ENCODE assay signal across 8 mouse cellular contexts in the genomic region with DNA sequence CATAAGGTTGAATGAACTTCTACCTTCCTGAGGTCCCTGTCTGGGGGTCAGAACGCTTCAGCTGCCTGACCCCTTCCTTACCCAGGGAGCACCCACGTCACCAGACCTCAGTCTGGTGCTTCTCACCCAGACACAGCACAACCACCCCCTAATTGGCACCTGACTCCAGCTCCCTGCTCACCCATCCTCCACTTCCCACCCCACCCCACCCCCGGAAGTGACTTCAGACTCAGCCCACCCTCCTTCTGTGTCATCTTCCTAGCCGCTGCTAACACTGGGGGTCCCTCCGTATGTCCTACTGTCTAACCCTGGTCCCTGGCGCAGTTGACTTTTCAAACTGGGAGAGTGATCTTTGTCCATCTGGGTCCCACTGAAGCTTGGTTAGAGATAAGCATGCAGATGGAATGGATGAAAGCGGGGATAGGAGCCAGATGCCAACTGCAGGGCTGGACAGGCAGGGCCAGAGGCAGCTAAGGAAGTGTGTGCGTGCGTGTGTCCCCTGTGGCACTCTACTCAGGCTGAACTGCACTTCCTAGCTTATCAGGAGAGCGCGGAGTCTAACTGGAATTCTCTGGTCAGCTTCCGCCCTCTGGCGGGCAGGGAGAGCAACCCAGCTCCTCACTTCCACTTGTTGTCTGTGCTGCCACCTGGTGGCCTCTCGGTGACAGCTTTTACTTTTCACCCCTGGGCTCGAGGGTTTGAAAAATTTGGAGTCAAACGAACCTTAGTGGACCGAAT. TPM values are rescaled to one million over a fixed set of nuclear protein-coding genes. Genes with fewer than 3 reads are reported as not detected.
DNase-seq lines count a peak whose midpoint lies in the region; ATAC-seq lines count a peak whose summit lies in the region.

No protein-coding gene starts in this region.

- intact Hi-C loops in gastrocnemius, postnatal 14 days (cut with DNase I; ENCODE audit: low total_unique reads) = no loop called here

- peak; percentile 91 for ATAC-seq in inflammation-experienced regulatory T-cells, adult 6 months
- peak; percentile 97 for ATAC-seq in megakaryocyte progenitor cell, adult 5-6 weeks (replicated peaks; ENCODE audit: poor library complexity)

- peak; percentile 89 to 92 for DNase-seq in adrenal gland, adult 18-20 months (ENCODE audit: low spot score in 2 of 2)
- DNase-seq in embryo, embryonic 10.5 days (ENCODE audit: low spot score) = peak; percentile 98
- DNase-seq in gastrocnemius, postnatal 14 days = peak; percentile 87
- DNase-seq in left cerebral cortex, adult 9 months (ENCODE audit: low spot score in 2 of 2) = peak; percentile 67 to 93
- DNase-seq in right cerebral cortex, postnatal 10 days (ENCODE audit: low spot score in 2 of 2) = peak; percentile 91 to 95
- peak; percentile 91 for DNase-seq in urinary bladder, postnatal 14 days (ENCODE audit: low spot score)

RNA-seq across cellular contexts. Expression of gene Dhcr24, which starts 31.3 kb away (rescaled TPM):
- total RNA-seq in adrenal gland, adult 18-20 months (2021) = 100 to 1,000 TPM in 1 of 2 experiments, 10 to 100 TPM in 1; 44.3 to 281 TPM
- 10 to 100 TPM in 1 of 2 experiments, 1 to 10 TPM in 1; 3.1 to 10.9 TPM for total RNA-seq in gastrocnemius, postnatal 14 days (2021)
- polyA plus RNA-seq in inflammation-experienced regulatory T-cells, adult 6 months (2017; shearing (Covaris generic)) = 1 to 10 TPM; 2.3 to 6.0 (median 4.0) TPM
- total RNA-seq in megakaryocyte progenitor cell, adult 5-6 weeks (2015) = 15.9 and 17.4 TPM in 2 replicates
- 9.8 and 11.0 TPM in 2 replicates for total RNA-seq in megakaryocyte progenitor cell, adult 5-6 weeks (2017)

RNA-seq across cellular contexts. Expression of gene Bsnd, which starts 37.5 kb away (rescaled TPM):
- total RNA-seq in adrenal gland, adult 18-20 months (2021) = not detected
- total RNA-seq in gastrocnemius, postnatal 14 days (2021) = under 1 TPM in 1 of 2 experiments, not detected in 1; 0.18 TPM
- not detected for polyA plus RNA-seq in inflammation-experienced regulatory T-cells, adult 6 months (2017; shearing (Covaris generic))
- not detected in 2 replicates for total RNA-seq in megakaryocyte progenitor cell, adult 5-6 weeks (2015)
- not detected in 2 replicates for total RNA-seq in megakaryocyte progenitor cell, adult 5-6 weeks (2017)

Comparison
In these comparisons a context has a peak if more than half of its experiments do, and no peak if none do; other contexts are left out.
1. Peak in every context shown above with its lines: DNase-seq and ATAC-seq.